Mouse (Mus musculus) E14TG2a.4 (cell line): ENCODE data around the gene Ndfip2.

ENCODE experiments used
- H3K27me3 ChIP-seq: 2 replicates; pipeline ENCODE4 v1.6.1; 2014; ENCODE audit warnings: low read length, control low read depth; ENCODE audit not compliant: insufficient read depth
- H3K36me3 ChIP-seq: 2 replicates; pipeline ENCODE4 v1.6.1; 2014; ENCODE audit warnings: low read length, control low read depth; ENCODE audit not compliant: insufficient read depth
- H3K4me1 ChIP-seq: replicated peaks from 2 replicates; pipeline ENCODE4 v1.6.1; 2014; ENCODE audit warnings: low read depth, low read length, control low read depth
- H3K4me3 ChIP-seq: replicated peaks from 2 replicates; pipeline ENCODE4 v1.5.1; 2014; ENCODE audit warnings: mild to moderate bottlenecking, low read length
- H3K9me3 ChIP-seq: 2 replicates; pipeline ENCODE4 v1.6.1; 2014; ENCODE audit warnings: low read length, control low read depth
- CTCF ChIP-seq: conservative IDR thresholded peaks from 2 replicates; pipeline ENCODE4 v1.5.1; 2014; ENCODE audit warnings: low read length
- NANOG ChIP-seq: IDR thresholded peaks from 2 replicates; pipeline ENCODE4 v1.6.1; 2014; ENCODE audit warnings: borderline replicate concordance, low read length, mixed read lengths
- POU5F1 ChIP-seq: IDR thresholded peaks from 2 replicates; pipeline ENCODE4 v1.6.1; 2014; ENCODE audit warnings: low read length, borderline replicate concordance

The Ndfip2 gene

DNA sequence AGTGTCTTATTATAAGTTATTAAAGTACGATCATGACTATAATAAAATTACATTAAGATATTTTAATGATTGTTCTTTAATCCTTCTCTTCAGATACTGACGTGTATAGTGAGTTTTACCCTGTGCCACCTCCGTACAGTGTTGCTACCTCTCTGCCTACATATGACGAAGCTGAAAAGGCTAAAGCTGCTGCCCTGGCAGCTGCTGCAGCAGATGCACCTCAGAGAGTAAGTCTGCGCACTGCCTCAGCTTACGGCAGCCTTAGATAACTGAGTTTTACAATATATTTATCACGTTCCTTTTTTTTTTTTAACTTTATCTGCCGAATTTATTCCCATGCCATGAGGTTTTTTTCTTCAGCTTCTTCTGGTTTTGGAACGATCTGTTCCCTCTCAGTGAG lies 33.8 kb downstream of the Ndfip2 start:
- peaks cover under 1% of the 10 kb centered on the region for H3K9me3 ChIP-seq
- H3K36me3 ChIP-seq = peaks cover 11% of the 10 kb centered on the region
- no peak for TF ChIP-seq POU5F1
- no peak for TF ChIP-seq NANOG
- no peak for TF ChIP-seq CTCF
- no peaks in the 10 kb centered on the region for H3K27me3 ChIP-seq
- H3K4me1 ChIP-seq = no peaks in the 10 kb centered on the region
- no peak overlapping the region for H3K4me3 ChIP-seq

DNA sequence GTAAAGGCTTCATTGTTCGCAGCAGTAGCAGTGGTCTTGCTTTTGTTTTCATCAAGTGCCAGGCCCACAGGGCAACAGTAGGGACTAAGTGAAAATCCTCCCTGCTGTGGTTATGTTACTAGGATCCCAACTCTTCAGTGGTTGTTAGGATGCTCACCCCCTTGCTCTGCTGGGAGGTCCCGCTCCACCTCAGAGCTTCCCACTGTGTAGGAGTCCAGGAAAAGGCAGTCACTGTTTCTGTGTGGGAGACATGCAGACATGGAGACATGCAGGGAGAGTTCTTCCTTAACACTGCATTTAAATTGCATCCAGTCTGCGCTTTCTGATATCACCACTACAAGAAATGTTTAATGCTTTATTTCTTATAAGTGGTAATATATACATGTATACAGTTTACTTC lies 35.4 kb downstream of the Ndfip2 start:
- H3K4me1 ChIP-seq = no peaks in the 10 kb centered on the region
- TF ChIP-seq POU5F1 (no peak), NANOG (no peak), CTCF (no peak)
- H3K4me3 ChIP-seq = no peak overlapping the region
- no peaks in the 10 kb centered on the region for H3K27me3 ChIP-seq
- no peaks in the 10 kb centered on the region for H3K9me3 ChIP-seq
- peaks cover 5% of the 10 kb centered on the region; the same call in 1 of the 2 replicates for H3K36me3 ChIP-seq

- no peaks in the 10 kb centered on the region for H3K27me3 ChIP-seq
- H3K4me3 ChIP-seq = no peak overlapping the region
- peaks cover 5% of the 10 kb centered on the region; the same call in 1 of the 2 replicates for H3K36me3 ChIP-seq
- H3K9me3 ChIP-seq = no peaks in the 10 kb centered on the region
- peaks cover 11% of the 10 kb centered on the region for H3K4me1 ChIP-seq
- TF ChIP-seq CTCF (peak; percentile 45), POU5F1 (no peak)
These were observed 37.6 kb downstream of the Ndfip2 start for GRCm38 (mm10) chr14:105295820-105296582.

DNA sequence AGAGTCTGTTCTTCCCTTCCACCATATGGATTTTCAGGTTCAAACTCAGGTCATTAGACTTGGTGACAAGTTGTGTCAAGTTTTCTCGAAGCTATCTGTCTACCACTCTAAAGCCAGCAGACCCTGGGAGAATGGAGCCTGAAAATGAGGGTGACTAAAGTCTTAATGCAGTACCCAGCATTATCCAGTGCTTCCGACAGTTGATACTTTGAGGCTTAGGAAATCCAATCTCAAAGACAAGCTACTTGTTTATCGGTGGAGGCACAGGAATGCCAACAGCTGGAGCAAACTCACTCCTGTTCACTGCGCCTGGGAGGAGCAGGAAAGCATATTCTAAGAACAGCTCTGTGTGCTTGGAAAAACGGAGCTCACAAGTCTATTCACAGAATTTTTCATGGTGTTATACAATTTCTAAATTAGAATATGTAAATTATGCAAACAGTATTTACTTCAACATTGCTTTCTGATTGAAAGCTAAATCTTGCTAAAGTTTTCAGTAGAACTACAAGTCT lies 41.4 kb downstream of the Ndfip2 start:
- H3K9me3 ChIP-seq = no peaks in the 10 kb centered on the region
- H3K36me3 ChIP-seq = 0 out of 2 replicates have a peak, but pooled peaks cover 4% of the 10 kb centered on the region
- TF ChIP-seq CTCF (no peak), NANOG (no peak), POU5F1 (no peak)
- H3K4me1 ChIP-seq = peaks cover 19% of the 10 kb centered on the region
- no peak overlapping the region for H3K4me3 ChIP-seq
- H3K27me3 ChIP-seq = no peaks in the 10 kb centered on the region

- H3K27me3 ChIP-seq = no peaks in the 10 kb centered on the region
- H3K4me1 ChIP-seq = peaks cover 19% of the 10 kb centered on the region
- H3K9me3 ChIP-seq = no peaks in the 10 kb centered on the region
- TF ChIP-seq CTCF (no peak), NANOG (no peak), POU5F1 (no peak)
- H3K36me3 ChIP-seq = no peaks in the 10 kb centered on the region
- H3K4me3 ChIP-seq = no peak overlapping the region
These were observed 42.2 kb downstream of the Ndfip2 start for GRCm38 (mm10) chr14:105300551-105300950.

- Histone ChIP-seq H3K4me1 (peaks cover 19% of the 10 kb centered on the region), H3K27me3 (no peaks in the 10 kb centered on the region), H3K4me3 (no peak overlapping the region), H3K36me3 (peaks cover under 1% of the 10 kb centered on the region; the same call in 1 of the 2 replicates), H3K9me3 (no peaks in the 10 kb centered on the region)
- TF ChIP-seq CTCF (no peak), NANOG (no peak), POU5F1 (no peak)
These were observed 44.3 kb downstream of the Ndfip2 start for GRCm38 (mm10) chr14:105302708-105303107.

DNA sequence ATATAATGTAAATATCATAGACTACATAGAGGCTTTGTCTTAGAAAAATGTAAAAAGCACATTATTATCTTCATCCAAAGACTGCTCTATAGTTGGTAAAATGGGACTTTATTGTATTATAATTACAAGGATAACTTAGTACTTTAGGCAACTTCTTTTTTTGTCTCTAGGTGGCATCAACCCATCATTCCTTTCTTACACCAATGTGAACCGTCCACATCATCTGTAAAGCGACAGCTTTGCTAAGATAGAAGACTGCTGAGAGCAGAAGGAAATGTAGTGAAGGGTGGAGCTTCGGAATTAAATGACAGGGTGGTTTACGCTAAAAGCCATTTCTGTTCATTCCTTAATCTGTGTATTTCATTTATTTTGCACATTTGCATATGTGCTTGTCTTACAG lies 49.3 kb downstream of the Ndfip2 start:
- no peaks in the 10 kb centered on the region for H3K4me1 ChIP-seq
- no peaks in the 10 kb centered on the region for H3K27me3 ChIP-seq
- no peak overlapping the region for H3K4me3 ChIP-seq
- TF ChIP-seq NANOG (no peak), POU5F1 (no peak), CTCF (no peak)
- no peaks in the 10 kb centered on the region for H3K9me3 ChIP-seq
- H3K36me3 ChIP-seq = peaks cover 4% of the 10 kb centered on the region; the same call in 1 of the 2 replicates

GRCm38 (mm10) chr14:105312366-105312765 lies 54.0 kb downstream of the Ndfip2 start:
- Histone ChIP-seq H3K9me3 (no peaks in the 10 kb centered on the region), H3K27me3 (no peaks in the 10 kb centered on the region), H3K4me1 (no peaks in the 10 kb centered on the region), H3K4me3 (no peak overlapping the region), H3K36me3 (peaks cover 4% of the 10 kb centered on the region; the same call in 1 of the 2 replicates)
- TF ChIP-seq CTCF (no peak), POU5F1 (no peak), NANOG (no peak)

GRCm38 (mm10) chr14:105312944-105313343 lies 54.6 kb downstream of the Ndfip2 start:
- H3K4me3 ChIP-seq = no peak overlapping the region
- H3K4me1 ChIP-seq = no peaks in the 10 kb centered on the region
- H3K36me3 ChIP-seq = peaks cover 1% of the 10 kb centered on the region; the same call in 1 of the 2 replicates
- H3K27me3 ChIP-seq = no peaks in the 10 kb centered on the region
- TF ChIP-seq POU5F1 (no peak), NANOG (no peak), CTCF (no peak)
- H3K9me3 ChIP-seq = no peaks in the 10 kb centered on the region
